11 mouse cellular contexts compared by ENCODE assay signal in the genomic region with DNA sequence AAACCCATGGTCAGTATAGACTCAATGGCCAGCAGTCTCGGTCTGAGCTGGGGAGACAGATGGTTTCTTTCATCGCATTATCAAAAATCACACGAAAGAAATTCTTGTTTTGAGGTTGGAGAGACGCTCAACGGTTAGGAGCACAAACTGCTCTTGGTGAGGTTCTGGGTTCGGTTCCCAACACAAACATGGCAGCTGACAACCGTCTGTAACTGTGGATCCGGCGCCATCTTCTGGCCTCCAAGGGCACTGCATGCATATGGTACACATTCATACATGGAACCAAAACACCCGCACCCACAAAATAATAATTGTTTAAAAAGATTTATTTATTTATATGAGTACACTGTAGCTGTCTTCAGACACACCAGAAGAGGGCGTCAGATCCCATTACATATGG. TPM values are rescaled to one million over a fixed set of nuclear protein-coding genes. Genes with fewer than 3 reads are reported as not detected.
DNase-seq lines count a peak whose midpoint lies in the region; ATAC-seq and TF ChIP-seq lines count a peak whose summit lies in the region.
"Had no signal": no experiment of that assay in that cellular context is flagged by ENCODE, and none has a peak within 500 bp of the region (broad histone marks: within the 10 kb centered on the region; RNA-seq: fewer than 3 reads in every experiment).

No protein-coding gene starts in this region.

- H3K36me3 ChIP-seq in hindbrain, postnatal 0 days (ENCODE audit: insufficient read depth, low read length) = no peaks in the 10 kb centered on the region
- no peaks in the 10 kb centered on the region for H3K36me3 ChIP-seq in hindbrain, embryonic 16.5 days (ENCODE audit: control insufficient read depth, insufficient read depth, low read length)
- H3K36me3 ChIP-seq in E14TG2a.4 (ENCODE audit: insufficient read depth, low read length) = peaks cover 20% of the 10 kb centered on the region
- H3K36me3 ChIP-seq in hindbrain, embryonic 13.5 days = no peaks in the 10 kb centered on the region
- no peaks in the 10 kb centered on the region for H3K36me3 ChIP-seq in heart, embryonic 10.5 days
- H3K36me3 ChIP-seq: G1E had no signal

- DNase-seq in hindbrain, postnatal 0 days (ENCODE audit: low spot score) = no peak
- DNase-seq in lung, postnatal 36 days = peak; percentile 17
- DNase-seq in lung, postnatal 10 days = no peak
- no peak for DNase-seq in heart, embryonic 10.5 days (ENCODE audit: low spot score)
- DNase-seq: kidney, adult 11 months had no signal

- H3K4me1 ChIP-seq in hindbrain, postnatal 0 days (ENCODE audit: insufficient read depth, low read length) = no peaks in the 10 kb centered on the region
- H3K4me1 ChIP-seq in hindbrain, embryonic 16.5 days (ENCODE audit: control insufficient read depth, insufficient read depth, low read depth, low read length) = no peaks in the 10 kb centered on the region
- H3K4me1 ChIP-seq in E14TG2a.4 (replicated peaks; ENCODE audit: low read depth, low read length) = peaks cover 41% of the 10 kb centered on the region
- H3K4me1 ChIP-seq in cortical plate, adult 2 months (ENCODE audit: control insufficient read depth, insufficient read depth, low read length) = no peaks in the 10 kb centered on the region
- no peaks in the 10 kb centered on the region; the same call in 1 of the 2 replicates for H3K4me1 ChIP-seq in hindbrain, embryonic 13.5 days (replicated peaks)
- H3K4me1 ChIP-seq in heart, embryonic 10.5 days = peaks cover 3% of the 10 kb centered on the region; the same call in 1 of the 2 replicates

- no peak overlapping the region for H3K4me3 ChIP-seq in hindbrain, postnatal 0 days (ENCODE audit: low read length)
- no peak overlapping the region for H3K4me3 ChIP-seq in hindbrain, embryonic 16.5 days (ENCODE audit: low read length)
- H3K4me3 ChIP-seq in E14TG2a.4 (replicated peaks; ENCODE audit: low read length) = no peak overlapping the region
- no peak overlapping the region for H3K4me3 ChIP-seq in cortical plate, adult 2 months (ENCODE audit: insufficient read depth, low read length)
- no peak overlapping the region for H3K4me3 ChIP-seq in hindbrain, embryonic 13.5 days
- no peak overlapping the region for H3K4me3 ChIP-seq in heart, embryonic 10.5 days

- no peaks in the 10 kb centered on the region for H3K27me3 ChIP-seq in hindbrain, postnatal 0 days (ENCODE audit: insufficient read depth, low read length)
- no peaks in the 10 kb centered on the region for H3K27me3 ChIP-seq in hindbrain, embryonic 16.5 days (replicated peaks; ENCODE audit: control insufficient read depth, insufficient read depth, low read length)
- H3K27me3 ChIP-seq in E14TG2a.4 (ENCODE audit: insufficient read depth, low read length) = peaks cover 20% of the 10 kb centered on the region
- H3K27me3 ChIP-seq in hindbrain, embryonic 13.5 days = no peaks in the 10 kb centered on the region
- peaks cover 25% of the 10 kb centered on the region for H3K27me3 ChIP-seq in heart, embryonic 10.5 days (ENCODE audit: insufficient read depth, poor library complexity, severe bottlenecking)

- no peak for ATAC-seq in hindbrain, postnatal 0 days
- ATAC-seq in hindbrain, embryonic 16.5 days = no peak
- ATAC-seq in hindbrain, embryonic 13.5 days (ENCODE audit: low FRiP score) = no peak
- ATAC-seq: forebrain, embryonic 16.5 days had no signal

- H3K4me2 ChIP-seq in hindbrain, postnatal 0 days (ENCODE audit: low read depth, low read length) = no peak overlapping the region
- no peak overlapping the region for H3K4me2 ChIP-seq in hindbrain, embryonic 16.5 days (ENCODE audit: low read length)
- H3K4me2 ChIP-seq in hindbrain, embryonic 13.5 days = no peak overlapping the region

- no peaks in the 10 kb centered on the region for H3K9me3 ChIP-seq in hindbrain, postnatal 0 days (ENCODE audit: low read length)
- no peaks in the 10 kb centered on the region for H3K9me3 ChIP-seq in hindbrain, embryonic 16.5 days (ENCODE audit: control insufficient read depth, low read length)
- H3K9me3 ChIP-seq in E14TG2a.4 (ENCODE audit: low read length) = no peaks in the 10 kb centered on the region
- H3K9me3 ChIP-seq in hindbrain, embryonic 13.5 days = no peaks in the 10 kb centered on the region
- no peaks in the 10 kb centered on the region for H3K9me3 ChIP-seq in heart, embryonic 10.5 days

- no peak for TF ChIP-seq POLR2A in cortical plate, adult 2 months (IDR thresholded peaks at IDR 0.05; ENCODE audit: extremely low read depth, insufficient read depth, low read length)

- no peak overlapping the region for H3K9ac ChIP-seq in hindbrain, postnatal 0 days (replicated peaks; ENCODE audit: low read length)
- no peak overlapping the region for H3K9ac ChIP-seq in hindbrain, embryonic 16.5 days (ENCODE audit: low read depth, low read length)
- no peak overlapping the region for H3K9ac ChIP-seq in hindbrain, embryonic 13.5 days

- TF ChIP-seq CTCF in hindbrain, postnatal 0 days (IDR thresholded peaks at IDR 0.05; ENCODE audit: low read depth) = peak; percentile 32; the same call in 1 of the 2 replicates
- TF ChIP-seq CTCF in E14TG2a.4 (conservative IDR thresholded peaks at IDR 0.05; ENCODE audit: low read length) = peak; percentile 47
- TF ChIP-seq CTCF in cortical plate, adult 2 months (IDR thresholded peaks at IDR 0.05; ENCODE audit: extremely low read depth, insufficient read depth, low read length) = 0 out of 2 replicates have a peak, but pooled peaks have one; percentile 5

- WGBS in hindbrain, postnatal 0 days = 85% methylated on average over 11 of the region's 11 CpGs
- WGBS in hindbrain, embryonic 16.5 days = 84% methylated on average over 11 of the region's 11 CpGs
- WGBS in hindbrain, embryonic 13.5 days = 82% methylated on average over 11 of the region's 11 CpGs
- WGBS in heart, embryonic 10.5 days = 77% methylated on average over 11 of the region's 11 CpGs

- no peak overlapping the region for H3K27ac ChIP-seq in hindbrain, postnatal 0 days
- no peak overlapping the region for H3K27ac ChIP-seq in hindbrain, embryonic 16.5 days (ENCODE audit: low read depth, low read length)
- no peak overlapping the region for H3K27ac ChIP-seq in cortical plate, adult 2 months (ENCODE audit: insufficient read depth, low read length)
- no peak overlapping the region for H3K27ac ChIP-seq in hindbrain, embryonic 13.5 days
- H3K27ac ChIP-seq in heart, embryonic 10.5 days = no peak overlapping the region

RNA-seq across cellular contexts. Expression of a gene that starts 10.6 kb away (rescaled TPM):
- total RNA-seq in hindbrain, postnatal 0 days (2014; rRNA removed) = 0.25 and 0.37 TPM in 2 replicates
- 0.34 TPM in 2 replicates for polyA plus RNA-seq in hindbrain, postnatal 0 days (2015; fragmentation: Nextera tagmentation; extraction: Ambion mirVana)
- polyA plus RNA-seq in hindbrain, embryonic 16.5 days (2015; fragmentation: Nextera tagmentation; extraction: Ambion mirVana) = 0.17 and 0.30 TPM in 2 replicates
- polyA plus RNA-seq in cortical plate, adult 2 months (2012; rRNA removed) = 6.5 and 8.2 TPM in 2 replicates
- polyA plus RNA-seq in hindbrain, embryonic 13.5 days (2015; fragmentation: Nextera tagmentation; extraction: Ambion mirVana) = 0.13 and 0.17 TPM in 2 replicates
- polyA plus RNA-seq in heart, embryonic 10.5 days (2016; fragmentation: Nextera tagmentation; extraction: Ambion mirVana) = 0.18 and 0.20 TPM in 2 replicates

RNA-seq across cellular contexts. Expression of a gene that starts 30.9 kb away (rescaled TPM):
- 1.8 and 4.7 TPM in 2 replicates for total RNA-seq in hindbrain, postnatal 0 days (2014; rRNA removed)
- polyA plus RNA-seq in hindbrain, postnatal 0 days (2015; fragmentation: Nextera tagmentation; extraction: Ambion mirVana) = 2.4 and 3.1 TPM in 2 replicates
- 1.4 and 2.0 TPM in 2 replicates for polyA plus RNA-seq in hindbrain, embryonic 16.5 days (2015; fragmentation: Nextera tagmentation; extraction: Ambion mirVana)
- polyA plus RNA-seq in cortical plate, adult 2 months (2012; rRNA removed) = 7.9 and 8.3 TPM in 2 replicates
- polyA plus RNA-seq in hindbrain, embryonic 13.5 days (2015; fragmentation: Nextera tagmentation; extraction: Ambion mirVana) = 1.4 and 2.1 TPM in 2 replicates
- polyA plus RNA-seq in heart, embryonic 10.5 days (2016; fragmentation: Nextera tagmentation; extraction: Ambion mirVana) = 1.5 and 2.4 TPM in 2 replicates

RNA-seq across cellular contexts. Expression of a gene that starts 43.0 kb away (rescaled TPM):
- 25.4 and 33.9 TPM in 2 replicates for total RNA-seq in hindbrain, postnatal 0 days (2014; rRNA removed)
- 29.8 and 30.7 TPM in 2 replicates for polyA plus RNA-seq in hindbrain, postnatal 0 days (2015; fragmentation: Nextera tagmentation; extraction: Ambion mirVana)
- polyA plus RNA-seq in hindbrain, embryonic 16.5 days (2015; fragmentation: Nextera tagmentation; extraction: Ambion mirVana) = 24.7 and 27.9 TPM in 2 replicates
- 31.4 and 36.0 TPM in 2 replicates for polyA plus RNA-seq in cortical plate, adult 2 months (2012; rRNA removed)
- polyA plus RNA-seq in hindbrain, embryonic 13.5 days (2015; fragmentation: Nextera tagmentation; extraction: Ambion mirVana) = 25.7 and 26.2 TPM in 2 replicates
- polyA plus RNA-seq in heart, embryonic 10.5 days (2016; fragmentation: Nextera tagmentation; extraction: Ambion mirVana) = 2.2 and 2.3 TPM in 2 replicates
- polyA plus RNA-seq: G1E had no signal

RNA-seq across cellular contexts. Expression of a gene that starts 49.2 kb away (rescaled TPM):
- total RNA-seq in hindbrain, postnatal 0 days (2014; rRNA removed) = 0.61 and 0.63 TPM in 2 replicates
- 1.1 and 1.4 TPM in 2 replicates for polyA plus RNA-seq in hindbrain, postnatal 0 days (2015; fragmentation: Nextera tagmentation; extraction: Ambion mirVana)
- polyA plus RNA-seq in hindbrain, embryonic 16.5 days (2015; fragmentation: Nextera tagmentation; extraction: Ambion mirVana) = 1.6 and 1.9 TPM in 2 replicates
- 7.4 and 7.6 TPM in 2 replicates for polyA plus RNA-seq in cortical plate, adult 2 months (2012; rRNA removed)
- 2.0 and 2.4 TPM in 2 replicates for polyA plus RNA-seq in hindbrain, embryonic 13.5 days (2015; fragmentation: Nextera tagmentation; extraction: Ambion mirVana)
- 4.3 and 10.3 TPM in 2 replicates for polyA plus RNA-seq in heart, embryonic 10.5 days (2016; fragmentation: Nextera tagmentation; extraction: Ambion mirVana)
